Comparison of ENCODE assay signal across 14 mouse cellular contexts in the genomic region with DNA sequence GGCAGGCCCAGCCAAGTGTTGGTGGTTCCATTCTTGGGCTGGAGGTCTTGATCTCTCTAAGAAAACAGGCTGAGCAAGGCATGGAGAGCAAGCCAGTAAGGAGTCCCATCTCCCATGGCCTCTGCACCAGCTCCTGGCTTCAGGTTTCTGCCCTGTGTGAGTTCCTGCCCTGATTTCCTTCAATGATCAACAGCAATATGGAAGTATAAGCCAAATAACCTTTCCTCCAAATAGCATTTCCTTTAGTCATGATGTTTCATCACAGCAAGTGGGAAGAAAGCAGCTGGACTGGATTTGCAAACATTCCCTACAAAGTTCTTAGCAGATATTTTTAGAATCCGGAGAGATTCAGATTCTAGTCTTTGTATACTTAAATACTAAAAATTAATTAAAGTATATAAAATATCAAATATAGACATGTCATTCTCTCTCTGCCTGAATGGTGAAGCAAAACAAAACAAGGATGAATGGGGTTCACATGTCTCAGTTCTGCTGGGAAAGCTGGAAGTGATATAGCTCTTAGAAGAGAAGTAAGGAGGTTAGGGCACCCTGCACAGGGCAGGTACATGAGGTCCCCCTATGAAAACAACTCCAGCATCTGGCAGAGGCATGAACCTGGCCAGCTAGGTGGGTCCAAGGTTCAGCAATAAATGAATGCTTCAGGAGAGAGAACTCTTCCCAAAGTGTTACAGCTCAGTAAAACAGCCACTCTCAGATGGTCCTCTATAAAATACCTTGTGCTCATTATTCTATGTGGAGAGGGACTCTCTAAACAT. TPM values are rescaled to one million over a fixed set of nuclear protein-coding genes. Genes with fewer than 3 reads are reported as not detected.
DNase-seq lines count a peak whose midpoint lies in the region; ATAC-seq and TF ChIP-seq lines count a peak whose summit lies in the region.
"Had no signal": no experiment of that assay in that cellular context is flagged by ENCODE, and none has a peak within 500 bp of the region (broad histone marks: within the 10 kb centered on the region; RNA-seq: fewer than 3 reads in every experiment).

No protein-coding gene starts in this region.

- H3K27ac ChIP-seq in gastrocnemius, adult 2 months = peak overlapping the region; percentile 65
- no peak overlapping the region for H3K27ac ChIP-seq in forebrain, embryonic 11.5 days (ENCODE audit: low read depth, low read length)
- no peak overlapping the region for H3K27ac ChIP-seq in hindbrain, embryonic 11.5 days (ENCODE audit: low read depth, low read length)
- H3K27ac ChIP-seq: embryonic facial prominence, embryonic 10.5 days; liver, embryonic 14.5 days; midbrain, embryonic 12.5 days; neural tube, embryonic 12.5 days had no signal

- no peak overlapping the region for H3K4me3 ChIP-seq in gastrocnemius, adult 2 months
- H3K4me3 ChIP-seq in lung, adult 2 months (replicated peaks; ENCODE audit: extremely low read depth, low read depth, low read length) = no peak overlapping the region
- no peak overlapping the region for H3K4me3 ChIP-seq in forebrain, embryonic 11.5 days (ENCODE audit: low read depth, low read length)
- no peak overlapping the region for H3K4me3 ChIP-seq in hindbrain, embryonic 11.5 days (ENCODE audit: low read depth, low read length)
- H3K4me3 ChIP-seq: embryonic facial prominence, embryonic 10.5 days; midbrain, embryonic 12.5 days; neural tube, embryonic 12.5 days had no signal

- peaks cover 5% of the 10 kb centered on the region for H3K4me1 ChIP-seq in lung, adult 2 months (ENCODE audit: control insufficient read depth, insufficient read depth, low read length)
- H3K4me1 ChIP-seq in forebrain, embryonic 11.5 days (replicated peaks; ENCODE audit: control insufficient read depth, insufficient read depth, low read length) = no peaks in the 10 kb centered on the region
- H3K4me1 ChIP-seq in hindbrain, embryonic 11.5 days (replicated peaks; ENCODE audit: control insufficient read depth, insufficient read depth, low read length) = no peaks in the 10 kb centered on the region
- H3K4me1 ChIP-seq: embryonic facial prominence, embryonic 10.5 days; midbrain, embryonic 12.5 days; neural tube, embryonic 12.5 days had no signal

- no peak for TF ChIP-seq CTCF in gastrocnemius, adult 2 months (IDR thresholded peaks at IDR 0.05)
- TF ChIP-seq CTCF in lung, adult 2 months (IDR thresholded peaks at IDR 0.05; ENCODE audit: insufficient read depth, low read length) = no peak

- DNase-seq in gastrocnemius, adult 2 months = peak; percentile 31
- DNase-seq in gastrocnemius, postnatal 25 days = no peak
- peak; percentile 19 to 34 for DNase-seq in lung, adult 18-20 months
- no peak for DNase-seq in lung, adult 2 months
- DNase-seq in fibroblast of lung, adult 2 months (ENCODE audit: low read depth) = peak; percentile 64
- DNase-seq in skeletal muscle tissue, adult 2 months (ENCODE audit: low read depth, low spot score) = peak; percentile 48
- DNase-seq in forebrain, embryonic 11.5 days (ENCODE audit: low spot score) = no peak
- DNase-seq in hindbrain, embryonic 11.5 days (ENCODE audit: low spot score) = no peak
- DNase-seq: cerebellum, adult 9-11 months; forebrain, postnatal 0 days had no signal

- H3K36me3 ChIP-seq in forebrain, embryonic 11.5 days (ENCODE audit: control insufficient read depth, insufficient read depth, low read length) = no peaks in the 10 kb centered on the region
- no peaks in the 10 kb centered on the region for H3K36me3 ChIP-seq in hindbrain, embryonic 11.5 days (ENCODE audit: control insufficient read depth, insufficient read depth, low read length)
- H3K36me3 ChIP-seq: embryonic facial prominence, embryonic 10.5 days; midbrain, embryonic 12.5 days; neural tube, embryonic 12.5 days had no signal

- ATAC-seq in forebrain, embryonic 11.5 days (replicated peaks; ENCODE audit: low FRiP score) = no peak
- ATAC-seq in hindbrain, embryonic 11.5 days (ENCODE audit: low FRiP score) = no peak
- ATAC-seq: forebrain, postnatal 0 days had no signal

- 41% methylated on average over 1 of the region's 1 CpGs for WGBS in lung, adult 2 months
- WGBS in forebrain, embryonic 11.5 days = 81% methylated on average over 1 of the region's 1 CpGs
- WGBS in hindbrain, embryonic 11.5 days = 84% methylated on average over 1 of the region's 1 CpGs

- TF ChIP-seq POLR2A in lung, adult 2 months (IDR thresholded peaks at IDR 0.05; ENCODE audit: borderline replicate concordance, extremely low read depth, low read depth, low read length) = no peak

- H3K9ac ChIP-seq in forebrain, embryonic 11.5 days (ENCODE audit: low read length) = no peak overlapping the region
- no peak overlapping the region for H3K9ac ChIP-seq in hindbrain, embryonic 11.5 days (ENCODE audit: low read depth, low read length)
- H3K9ac ChIP-seq: forebrain, postnatal 0 days; liver, embryonic 14.5 days; midbrain, embryonic 12.5 days; neural tube, embryonic 12.5 days had no signal

- no peaks in the 10 kb centered on the region for H3K27me3 ChIP-seq in forebrain, embryonic 11.5 days (ENCODE audit: control insufficient read depth, insufficient read depth, low read length)
- no peaks in the 10 kb centered on the region for H3K27me3 ChIP-seq in hindbrain, embryonic 11.5 days (ENCODE audit: control insufficient read depth, insufficient read depth, low read length)
- H3K27me3 ChIP-seq: midbrain, embryonic 12.5 days; neural tube, embryonic 12.5 days had no signal

- no peak overlapping the region for H3K4me2 ChIP-seq in forebrain, embryonic 11.5 days (ENCODE audit: low read depth, low read length, severe bottlenecking)
- H3K4me2 ChIP-seq in hindbrain, embryonic 11.5 days (replicated peaks; ENCODE audit: low read depth, low read length) = no peak overlapping the region
- H3K4me2 ChIP-seq: midbrain, embryonic 12.5 days; neural tube, embryonic 12.5 days had no signal

- H3K9me3 ChIP-seq in forebrain, embryonic 11.5 days (ENCODE audit: control insufficient read depth, low read length) = no peaks in the 10 kb centered on the region
- H3K9me3 ChIP-seq in hindbrain, embryonic 11.5 days (ENCODE audit: control insufficient read depth, low read length) = no peaks in the 10 kb centered on the region
- H3K9me3 ChIP-seq: embryonic facial prominence, embryonic 10.5 days; midbrain, embryonic 12.5 days; neural tube, embryonic 12.5 days had no signal

- intact Hi-C loops in gastrocnemius, adult 2 months (cut with DNase I) = no loop called here

RNA-seq across cellular contexts. Expression of gene Aldh1a1, which starts 37.6 kb away (rescaled TPM):
- total RNA-seq in gastrocnemius, adult 2 months (2021) = 100 to 1,000 TPM in 1 of 2 experiments, 10 to 100 TPM in 1; 86.6 to 180 TPM
- 100 to 1,000 TPM; 117 to 149 TPM for total RNA-seq in gastrocnemius, postnatal 25 days (2021)
- 190 and 242 TPM in 2 replicates for polyA plus RNA-seq in lung, adult 2 months (2012; rRNA removed)
- polyA plus RNA-seq in forebrain, embryonic 11.5 days (2014; fragmentation: Nextera tagmentation; extraction: Ambion mirVana) = 0.17 and 0.32 TPM in 2 replicates
- 0.74 and 1.4 TPM in 2 replicates for polyA plus RNA-seq in hindbrain, embryonic 11.5 days (2014; fragmentation: Nextera tagmentation; extraction: Ambion mirVana)

Comparison
In these comparisons a context has a peak if more than half of its experiments do, and no peak if none do; other contexts are left out.
1. DNase-seq: peak in gastrocnemius, adult 2 months (single experiment), lung, adult 18-20 months (2 of 2), fibroblast of lung, adult 2 months (single experiment) and skeletal muscle tissue, adult 2 months (single experiment); none in gastrocnemius, postnatal 25 days (single experiment), lung, adult 2 months (single experiment), forebrain, embryonic 11.5 days (single experiment) and hindbrain, embryonic 11.5 days (single experiment).
2. RNA of gene Aldh1a1, which starts 37.6 kb away (polyA plus RNA-seq): 190 to 242 TPM in lung, adult 2 months; 0.74 to 1.4 TPM in hindbrain, embryonic 11.5 days and 0.17 to 0.32 TPM in forebrain, embryonic 11.5 days; every median in the first group is over 10 times any median in the second.